Mouse (Mus musculus) hindbrain, embryonic 13.5 days (tissue): ENCODE measurements around the gene Gpr87. TPM values are rescaled to one million over a fixed set of nuclear protein-coding genes. Genes with fewer than 3 reads are reported as not detected.

ENCODE experiments used
- ATAC-seq: fragments of 200-750 bp; cut with Nextera tagmentation; 2 replicates; pipeline ENCODE4 v1.8.0; 2017; ENCODE audit warnings: moderate TSS enrichment; ENCODE audit not compliant: low FRiP score
- H3K27ac ChIP-seq: fragments of 300-500 bp; sonication (generic); 2 replicates; pipeline ENCODE4 v1.5.1; 2015; ENCODE audit warnings: inconsistent platforms, mild to moderate bottlenecking, moderate library complexity
- H3K27me3 ChIP-seq: fragments of 300-500 bp; sonication (generic); 2 replicates; pipeline ENCODE4 v1.6.1; 2015; ENCODE audit warnings: mild to moderate bottlenecking, inconsistent platforms
- H3K36me3 ChIP-seq: fragments of 300-500 bp; sonication (generic); 2 replicates; pipeline ENCODE4 v1.6.1; 2015; ENCODE audit warnings: mild to moderate bottlenecking, inconsistent platforms
- H3K4me1 ChIP-seq: fragments of 300-500 bp; sonication (generic); replicated peaks from 2 replicates; pipeline ENCODE4 v1.6.1; 2015; ENCODE audit warnings: inconsistent platforms
- H3K4me2 ChIP-seq: fragments of 300-500 bp; sonication (generic); 2 replicates; pipeline ENCODE4 v1.6.1; 2015; ENCODE audit warnings: inconsistent platforms, mild to moderate bottlenecking, moderate library complexity
- H3K4me3 ChIP-seq: fragments of 300-500 bp; sonication (generic); 2 replicates; pipeline ENCODE4 v1.5.1; 2015; ENCODE audit warnings: mild to moderate bottlenecking, inconsistent platforms
- H3K9ac ChIP-seq: fragments of 300-500 bp; sonication (generic); 2 replicates; pipeline ENCODE4 v1.6.1; 2015; ENCODE audit warnings: mild to moderate bottlenecking, inconsistent platforms
- H3K9me3 ChIP-seq: fragments of 300-500 bp; sonication (generic); 2 replicates; pipeline ENCODE4 v1.6.1; 2016; ENCODE audit warnings: inconsistent platforms
- WGBS: fragments of 180-500 bp; shearing (Covaris S2); methylation state at CpG from one replicate; pipeline ENCODE4 v1.1.7; 2015; 5-methylcytosine and 5-hydroxymethylcytosine counted together
- polyA plus RNA-seq: library from polyadenylated mRNA; unstranded; fragments of >200 nt; fragmentation: Nextera tagmentation; extraction: Ambion mirVana; gene quantifications from 2 replicates; pipeline ENCODE4 v1.2.1, GENCODE M21; 2015

The Gpr87 gene
- polyA plus RNA-seq, 1 experiment from 2014 or later, result 0.29 TPM

DNA sequence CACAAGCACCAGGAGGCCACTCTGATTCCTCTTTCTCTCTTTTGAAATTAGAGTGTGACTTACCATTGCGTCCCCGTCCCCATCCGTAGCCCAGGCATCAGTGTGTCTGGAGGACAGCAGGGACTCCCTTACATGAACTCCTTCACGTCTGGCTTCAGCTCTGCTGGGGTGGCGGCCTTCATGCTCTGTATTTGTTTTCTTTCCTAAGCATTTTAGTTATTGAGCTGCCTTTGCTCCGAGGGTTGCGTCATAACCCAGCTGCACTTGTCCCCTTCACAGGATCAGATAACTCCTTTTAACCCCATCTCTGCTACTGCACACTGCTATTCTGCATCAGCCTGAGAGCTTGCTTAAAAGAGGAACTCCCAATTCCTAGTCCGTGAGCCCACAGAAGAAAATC lies 64.5 kb downstream of the Gpr87 start:
- no peak overlapping the region for H3K9ac ChIP-seq
- H3K4me1 ChIP-seq, result no peaks in the 10 kb centered on the region
- no peaks in the 10 kb centered on the region for H3K36me3 ChIP-seq
- H3K4me3 ChIP-seq, result no peak overlapping the region
- no peak overlapping the region for H3K27ac ChIP-seq
- no peak for ATAC-seq
- no peaks in the 10 kb centered on the region for H3K9me3 ChIP-seq
- 76% methylated on average over 8 of the region's 8 CpGs for WGBS
- H3K4me2 ChIP-seq, result no peak overlapping the region
- no peaks in the 10 kb centered on the region for H3K27me3 ChIP-seq

DNA sequence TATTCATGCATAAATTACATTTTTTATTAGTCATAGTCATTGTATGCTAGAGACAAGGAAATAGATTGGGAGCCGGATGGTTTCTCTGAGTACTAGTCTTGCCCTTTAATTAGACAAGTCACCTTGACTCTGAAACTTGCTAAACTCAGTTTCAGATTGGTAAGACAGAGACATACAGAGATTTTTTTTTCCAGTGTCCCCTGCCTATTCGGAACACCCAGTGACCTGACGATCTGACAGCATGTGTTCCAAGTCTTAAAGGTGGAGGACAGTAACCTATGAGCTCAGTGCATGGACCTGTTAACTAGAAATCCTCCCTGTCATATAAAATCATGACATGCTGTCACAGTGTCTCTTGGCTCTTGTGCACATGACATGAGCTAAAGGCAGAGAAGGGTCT lies 65.4 kb downstream of the Gpr87 start:
- no peak for ATAC-seq
- H3K27ac ChIP-seq, result no peak overlapping the region
- H3K4me3 ChIP-seq, result no peak overlapping the region
- no peaks in the 10 kb centered on the region for H3K27me3 ChIP-seq
- H3K4me1 ChIP-seq, result no peaks in the 10 kb centered on the region
- no peak overlapping the region for H3K9ac ChIP-seq
- H3K9me3 ChIP-seq, result no peaks in the 10 kb centered on the region
- WGBS, result 91% methylated on average over 3 of the region's 3 CpGs
- H3K4me2 ChIP-seq, result no peak overlapping the region
- no peaks in the 10 kb centered on the region for H3K36me3 ChIP-seq

Other genes with a start within 250 kb of the Gpr87 start
- gene Med12l, start 189.3 kb downstream of the Gpr87 start, polyA plus RNA-seq, result 3.9 and 4.2 TPM in 2 replicates
- 0.92 and 1.4 TPM in 2 replicates for gene Gpr171, start 93.3 kb downstream of the Gpr87 start, polyA plus RNA-seq
- 3.0 and 3.8 TPM in 2 replicates for gene P2ry14, start 41.5 kb downstream of the Gpr87 start, polyA plus RNA-seq
- 1.2 and 1.7 TPM in 2 replicates for gene P2ry13, start 15.8 kb upstream of the Gpr87 start, polyA plus RNA-seq
- gene P2ry12, start 67.8 kb upstream of the Gpr87 start, polyA plus RNA-seq, result 10.2 and 10.9 TPM in 2 replicates
- 3.3 and 3.7 TPM in 2 replicates for gene Igsf10, start 149.3 kb upstream of the Gpr87 start, polyA plus RNA-seq